Mouse (Mus musculus) testis, adult 2 months (tissue): Measurements from ENCODE around the gene Kcnk13.

Experiments
- CTCF ChIP-seq: fragments of 200-500 bp; IDR thresholded peaks from 2 replicates; pipeline ENCODE4 v1.5.1; 2012; ENCODE audit warnings: low read depth, mild to moderate bottlenecking, inconsistent platforms, low read length, moderate library complexity; ENCODE audit not compliant: control insufficient read depth, insufficient read depth, insufficient replicate concordance
- POLR2A ChIP-seq: fragments of 200-500 bp; IDR thresholded peaks from 2 replicates; pipeline ENCODE4 v1.6.1; 2012; ENCODE audit warnings: low read depth, mild to moderate bottlenecking, inconsistent platforms, low read length, moderate library complexity; ENCODE audit not compliant: control insufficient read depth

- TF ChIP-seq CTCF (no peak), POLR2A (no peak)
These were observed 42.4 kb downstream of the Kcnk13 start for GRCm38 (mm10) chr12:100006681-100007080.
